Mouse (Mus musculus): ENCODE data around the gene Agl.

- TF ChIP-seq CTCF (IDR thresholded peaks at IDR 0.05; ENCODE audit: borderline replicate concordance, control insufficient read depth, extremely low read depth, insufficient read depth, low read length, poor library complexity) (no peak), POLR2A (IDR thresholded peaks at IDR 0.05; ENCODE audit: control insufficient read depth, extremely low read depth, insufficient read depth, low read length, poor library complexity) (no peak)
Observed at GRCm38 (mm10) chr3:116718951-116719350, 89.0 kb downstream of the Agl start.

Data from thymus, adult 2 months (tissue).